Mouse (Mus musculus) Patski (cell line): ENCODE results near the gene Arf3. TPM values are rescaled to one million over a fixed set of nuclear protein-coding genes. Genes with fewer than 3 reads are reported as not detected.

ENCODE experiments used
- ATAC-seq: fragments of 100-300 bp; one replicate; pipeline ENCODE4 v1.8.0; 2021
- CTCF ChIA-PET: fragments of 350-600 bp; sonication (Branson Sonifier 250); formaldehyde crosslinking; loops from one replicate; lab custom pipeline; 2022; ENCODE audit warnings: inconsistent platforms; lab: Charles Lee
- POLR2A ChIA-PET: fragments of 350-600 bp; sonication (Branson Sonifier 250); formaldehyde crosslinking; loops from one replicate; lab custom pipeline; 2022; ENCODE audit warnings: antibody characterized with exemption, inconsistent platforms; lab: Charles Lee
- DNase-seq: peaks from one replicate; pipeline ENCODE4 v3.0.0-alpha.2; 2011; ENCODE audit warnings: low read depth, low spot score
- H3K27me3 ChIP-seq: fragments of 371-371 bp; one replicate; pipeline ENCODE4 v1.5.1; 2021
- CTCF ChIP-seq: fragments of 100-300 bp; IDR thresholded peaks from one replicate; pipeline ENCODE4 v1.5.1; 2021
- in situ Hi-C: fragments of 300-500 bp; cut with MboI; formaldehyde crosslinking; loops from 3 replicates; pipeline ENCODE4 v1.11.1; 2018; ENCODE audit warnings: low pct_unique_long_range_greater_than_20kb, mixed read lengths
- polyA plus RNA-seq: library from polyadenylated mRNA; unstranded; gene quantifications from one replicate; pipeline ENCODE4 v1.2.3, GENCODE M21; 2021

Gene Arf3
- polyA plus RNA-seq, 1 experiment from 2014 or later: 136 TPM

GRCm38 (mm10) chr15:98699190-98700105, 63.6 kb downstream of the Arf3 start:
- in situ Hi-C loops: loop anchor here (5.0 kb wide), 1 partner anchor 32 kb away; no protein-coding TSS in a partner anchor
- POLR2A ChIA-PET: no interaction called here
- peak; percentile 99 for TF ChIP-seq CTCF
- CTCF ChIA-PET: interaction anchor here (1.1 to 3.3 kb wide), 10 partner anchors 8 to 46 kb away, joined by 3 to 16 read pairs (median 4); partner anchors contain the start of genes Ccdc65 and Ddx23
- DNase-seq (no peak), ATAC-seq (peak; percentile 65)
- no peaks in the 10 kb centered on the region for H3K27me3 ChIP-seq

- no peak for DNase-seq
- CTCF ChIA-PET: interaction anchor here (2.6 kb wide), 1 partner anchor 32 kb away, joined by 9 read pairs; no protein-coding TSS in a partner anchor
- POLR2A ChIA-PET: interaction anchor here (1.5 kb wide), 1 partner anchor 21 kb away, joined by 4 read pairs; no protein-coding TSS in a partner anchor
- H3K27me3 ChIP-seq: no peaks in the 10 kb centered on the region
- ATAC-seq: no peak
- in situ Hi-C loops: no loop called here
- no peak for TF ChIP-seq CTCF
These were observed 66.8 kb downstream of the Arf3 start for GRCm38 (mm10) chr15:98696216-98696615.

- no peak for DNase-seq
- no peak for ATAC-seq
- CTCF ChIA-PET: interaction anchor here (1.0 to 2.6 kb wide), 2 partner anchors 31 to 32 kb away, joined by 4 to 9 read pairs; no protein-coding TSS in a partner anchor
These were observed 67.3 kb downstream of the Arf3 start for GRCm38 (mm10) chr15:98695726-98696125.

GRCm38 (mm10) chr15:98692171-98692715, 70.8 kb downstream of the Arf3 start:
- in situ Hi-C loops: no loop called here
- TF ChIP-seq CTCF: no peak
- ChIA-PET POLR2A (interaction anchor here (0.7 kb wide), 1 partner anchor 786 kb away, joined by 4 read pairs; no protein-coding TSS in a partner anchor), CTCF (interaction anchor here (0.6 to 0.9 kb wide), 2 partner anchors 15 to 28 kb away, joined by 3 to 4 read pairs; no protein-coding TSS in a partner anchor)
- ATAC-seq (peak; percentile 82), DNase-seq (peak; percentile 75)
- no peaks in the 10 kb centered on the region for H3K27me3 ChIP-seq

More at GRCm38 (mm10) chr15:98695726-98696125, 67.3 kb downstream of the Arf3 start:
- TF ChIP-seq CTCF: no peak
- H3K27me3 ChIP-seq: no peaks in the 10 kb centered on the region
- in situ Hi-C loops: no loop called here
- POLR2A ChIA-PET: interaction anchor here (0.5 to 1.5 kb wide), 2 partner anchors 12 to 20 kb away, joined by 3 to 4 read pairs; no protein-coding TSS in a partner anchor

GRCm38 (mm10) chr15:98691486-98692147, 71.4 kb downstream of the Arf3 start:
- POLR2A ChIA-PET: interaction anchor here (0.5 kb wide), 1 partner anchor 13 kb away, joined by 5 read pairs; no protein-coding TSS in a partner anchor
- CTCF ChIA-PET: interaction anchor here (0.6 to 1.3 kb wide), 5 partner anchors 8 to 28 kb away, joined by 3 to 5 read pairs (median 3); no protein-coding TSS in a partner anchor
- in situ Hi-C loops: no loop called here
- no peak for DNase-seq
- no peaks in the 10 kb centered on the region for H3K27me3 ChIP-seq
- TF ChIP-seq CTCF: no peak
- ATAC-seq: no peak

GRCm38 (mm10) chr15:98689682-98690081, 73.3 kb downstream of the Arf3 start:
- no peak for ATAC-seq
- ChIA-PET POLR2A (no interaction called here), CTCF (no interaction called here)
- in situ Hi-C loops: no loop called here
- no peak for TF ChIP-seq CTCF
- no peak for DNase-seq
- no peaks in the 10 kb centered on the region for H3K27me3 ChIP-seq

Other genes starting within 250 kb of the Arf3 start
- gene Kansl2, start 228.9 kb downstream of the Arf3 start, polyA plus RNA-seq: 91.6 TPM
- 30.2 TPM for gene Ccnt1, start 192.3 kb downstream of the Arf3 start, polyA plus RNA-seq
- 0.26 TPM for gene 4930415O20Rik, start 192.2 kb downstream of the Arf3 start, polyA plus RNA-seq
- 114 TPM for gene Adcy6, start 153.1 kb downstream of the Arf3 start, polyA plus RNA-seq
- 69.7 TPM for gene Cacnb3, start 132.4 kb downstream of the Arf3 start, polyA plus RNA-seq
- 109 TPM for gene Ddx23, start 100.3 kb downstream of the Arf3 start, polyA plus RNA-seq
- 14.8 TPM for gene Rnd1, start 85.8 kb downstream of the Arf3 start, polyA plus RNA-seq
- 7.6 TPM for gene Ccdc65, start 55.0 kb downstream of the Arf3 start, polyA plus RNA-seq
- 0.41 TPM for gene Fkbp11, start 35.0 kb downstream of the Arf3 start, polyA plus RNA-seq
- gene Wnt10b, start 14.9 kb upstream of the Arf3 start, polyA plus RNA-seq: not detected
- gene Wnt1, start 26.6 kb upstream of the Arf3 start, polyA plus RNA-seq: not detected
- gene Ddn, start 46.3 kb upstream of the Arf3 start, polyA plus RNA-seq: not detected
- gene Prkag1, start 68.3 kb upstream of the Arf3 start, polyA plus RNA-seq: 89.5 TPM
- gene Kmt2d, start 108.0 kb upstream of the Arf3 start, polyA plus RNA-seq: 29.6 TPM
- 17.0 TPM for gene Rhebl1, start 131.3 kb upstream of the Arf3 start, polyA plus RNA-seq
- not detected for gene Dhh, start 135.3 kb upstream of the Arf3 start, polyA plus RNA-seq
- 26.9 TPM for gene Lmbr1l, start 155.0 kb upstream of the Arf3 start, polyA plus RNA-seq
- gene Tuba1b, start 171.4 kb upstream of the Arf3 start, polyA plus RNA-seq: 921 TPM
- not detected for gene Gm49450, start 190.3 kb upstream of the Arf3 start, polyA plus RNA-seq
- 414 TPM for gene Tuba1a, start 190.5 kb upstream of the Arf3 start, polyA plus RNA-seq